Mouse (Mus musculus): ENCODE results near the gene Timp2. TPM values are rescaled to one million over a fixed set of nuclear protein-coding genes. Genes with fewer than 3 reads are reported as not detected.

The Timp2 gene
- polyA plus RNA-seq, 1 experiment from 2014 or later: 30.9 TPM

DNA sequence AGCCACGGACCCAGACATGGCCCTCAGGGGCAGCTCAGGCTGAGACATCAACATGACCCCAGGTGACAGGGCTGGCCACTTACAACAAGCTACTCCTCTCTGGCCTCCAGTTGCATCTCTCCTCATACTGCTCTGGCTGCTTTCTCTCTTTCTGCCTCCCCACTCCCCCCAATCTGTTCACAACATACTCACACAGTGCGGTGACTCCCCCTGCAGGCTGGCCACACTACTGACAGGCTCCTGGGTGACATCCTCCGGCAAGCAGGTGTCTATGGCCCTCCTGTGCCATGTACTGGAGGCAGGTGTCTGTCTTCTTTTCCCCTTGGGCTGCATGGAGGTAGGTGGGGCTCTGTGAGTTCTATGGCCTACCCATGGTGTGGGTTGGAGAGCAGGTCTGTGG is 57.6 kb downstream of the Timp2 start:
- Histone ChIP-seq H3K4me2 (ENCODE audit: low read depth, low read length) (no peak overlapping the region), H3K4me3 (ENCODE audit: low read length) (no peak overlapping the region), H3K36me3 (ENCODE audit: control insufficient read depth, insufficient read depth, low read length) (no peaks in the 10 kb centered on the region), H3K4me1 (ENCODE audit: control insufficient read depth, insufficient read depth, low read length) (no peaks in the 10 kb centered on the region), H3K27me3 (replicated peaks; ENCODE audit: control insufficient read depth, insufficient read depth, low read length) (no peaks in the 10 kb centered on the region), H3K9me3 (ENCODE audit: control insufficient read depth, low read length) (no peaks in the 10 kb centered on the region), H3K27ac (ENCODE audit: low read length) (no peak overlapping the region), H3K9ac (ENCODE audit: low read depth, low read length) (no peak overlapping the region)
- 82% methylated on average over 3 of the region's 3 CpGs for WGBS
- ATAC-seq: no peak

DNA sequence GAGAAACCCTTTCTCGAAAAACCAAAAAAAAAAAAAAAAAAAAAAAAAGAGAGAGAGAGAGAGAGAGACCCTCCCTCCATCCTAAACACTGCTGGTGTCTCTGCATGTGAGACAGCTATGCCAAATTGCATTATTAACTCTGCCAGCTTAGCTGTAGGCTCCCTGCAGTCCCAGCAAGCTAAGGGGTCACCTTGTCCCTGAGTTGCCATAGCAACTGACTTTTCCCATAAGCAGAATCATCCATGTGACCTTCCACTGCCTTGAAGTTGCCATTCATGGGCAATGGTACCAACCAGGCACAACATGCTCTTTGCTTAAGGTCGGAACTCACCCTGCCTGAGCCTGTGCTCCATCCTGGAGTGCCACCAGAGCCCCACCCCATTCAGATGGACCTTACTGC is 60.5 kb downstream of the Timp2 start:
- no peak overlapping the region for H3K4me2 ChIP-seq (ENCODE audit: low read depth, low read length)
- 77% methylated on average over 2 of the region's 2 CpGs for WGBS
- no peaks in the 10 kb centered on the region for H3K36me3 ChIP-seq (ENCODE audit: control insufficient read depth, insufficient read depth, low read length)
- ATAC-seq: no peak
- no peaks in the 10 kb centered on the region for H3K9me3 ChIP-seq (ENCODE audit: control insufficient read depth, low read length)
- H3K9ac ChIP-seq (ENCODE audit: low read depth, low read length): no peak overlapping the region
- H3K4me3 ChIP-seq (ENCODE audit: low read length): no peak overlapping the region
- peaks cover 4% of the 10 kb centered on the region; the same call in 1 of the 2 replicates for H3K4me1 ChIP-seq (ENCODE audit: control insufficient read depth, insufficient read depth, low read length)
- H3K27ac ChIP-seq (ENCODE audit: low read length): no peak overlapping the region
- H3K27me3 ChIP-seq (replicated peaks; ENCODE audit: control insufficient read depth, insufficient read depth, low read length): no peaks in the 10 kb centered on the region

DNA sequence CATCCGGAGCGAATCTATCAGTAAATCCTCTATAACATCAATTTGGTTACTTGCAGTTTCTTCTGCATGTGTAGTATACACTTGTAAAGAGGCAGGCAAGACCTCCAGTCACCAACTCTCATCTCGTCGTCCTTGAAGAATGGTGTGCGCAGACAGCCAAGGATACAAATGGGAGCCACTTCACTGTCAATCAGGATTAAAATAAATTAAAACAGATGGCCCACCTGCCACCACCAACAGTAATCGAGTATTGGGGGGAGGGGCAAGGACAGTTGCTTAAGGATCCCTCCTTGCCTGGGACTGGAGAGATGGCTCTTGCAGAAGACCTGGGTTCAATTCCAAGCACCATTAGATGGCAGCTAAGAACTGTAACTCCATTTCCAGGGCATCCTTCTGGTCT is 62.9 kb downstream of the Timp2 start:
- peaks cover 13% of the 10 kb centered on the region for H3K4me1 ChIP-seq (ENCODE audit: control insufficient read depth, insufficient read depth, low read length)
- 65% methylated on average over 6 of the region's 6 CpGs for WGBS
- ATAC-seq: no peak
- no peaks in the 10 kb centered on the region for H3K27me3 ChIP-seq (replicated peaks; ENCODE audit: control insufficient read depth, insufficient read depth, low read length)
- no peaks in the 10 kb centered on the region for H3K9me3 ChIP-seq (ENCODE audit: control insufficient read depth, low read length)
- no peak overlapping the region for H3K4me2 ChIP-seq (ENCODE audit: low read depth, low read length)
- no peaks in the 10 kb centered on the region for H3K36me3 ChIP-seq (ENCODE audit: control insufficient read depth, insufficient read depth, low read length)
- no peak overlapping the region for H3K27ac ChIP-seq (ENCODE audit: low read length)
- H3K9ac ChIP-seq (ENCODE audit: low read depth, low read length): no peak overlapping the region
- H3K4me3 ChIP-seq (ENCODE audit: low read length): no peak overlapping the region

DNA sequence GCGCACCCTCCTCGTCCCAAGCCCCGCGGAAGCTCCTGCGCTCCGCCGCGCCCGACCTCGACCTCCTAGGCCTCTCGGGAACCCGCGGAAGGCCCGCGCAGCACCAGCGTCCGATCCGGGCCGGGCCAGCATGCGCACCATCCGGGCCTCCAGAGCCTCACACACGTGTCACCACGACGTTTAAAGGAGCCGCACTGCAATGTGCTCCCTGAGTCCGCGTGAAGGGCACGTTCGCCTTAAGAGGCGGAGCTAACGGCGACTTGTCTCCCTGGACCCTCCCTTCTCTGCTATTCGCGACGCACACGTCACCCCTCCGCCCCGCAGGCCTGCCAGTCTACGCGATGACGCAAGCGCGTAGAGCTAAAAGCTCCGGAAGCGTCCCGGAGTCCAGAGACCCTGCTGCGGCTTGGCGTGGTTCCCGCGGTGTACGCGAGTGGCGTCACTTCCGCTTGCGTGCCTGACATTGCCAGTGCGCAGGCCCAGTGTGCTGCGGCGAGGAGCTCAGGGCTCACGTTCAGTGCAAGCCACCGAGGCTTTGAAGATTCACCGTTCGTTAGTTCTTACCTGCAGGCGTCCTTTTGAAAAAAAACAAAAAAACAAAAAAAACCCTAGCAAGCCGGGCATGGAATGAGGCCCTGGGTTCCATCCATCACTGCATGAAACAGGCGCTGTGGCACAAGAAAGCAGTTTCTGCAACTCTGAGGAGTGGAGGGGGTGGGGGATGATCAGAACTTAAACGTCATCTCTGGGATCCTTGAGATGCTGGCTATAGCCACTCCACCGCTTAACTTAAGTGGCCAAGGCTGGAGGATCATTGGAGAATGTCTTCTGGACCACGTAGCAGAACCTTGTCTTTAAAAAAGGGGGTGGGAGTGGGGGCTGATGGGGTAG is 65.3 kb downstream of the Timp2 start, which contains the start of gene Usp36:
Gene Usp36 (minus strand): TSS at position 246 of the 891 bp plus-strand sequence.
- Histone ChIP-seq H3K9me3 (ENCODE audit: control insufficient read depth, low read length) (no peaks in the 10 kb centered on the region), H3K27ac (ENCODE audit: low read length) (peak within 1 kb of the TSS; percentile 86), H3K4me3 (ENCODE audit: low read length) (peak within 1 kb of the TSS; percentile 78), H3K4me2 (ENCODE audit: low read depth, low read length) (peak within 1 kb of the TSS; percentile 86), H3K9ac (ENCODE audit: low read depth, low read length) (peak within 1 kb of the TSS; percentile 87), H3K4me1 (ENCODE audit: control insufficient read depth, insufficient read depth, low read length) (peaks cover 15% of the 10 kb centered on the region), H3K27me3 (replicated peaks; ENCODE audit: control insufficient read depth, insufficient read depth, low read length) (no peaks in the 10 kb centered on the region), H3K36me3 (ENCODE audit: control insufficient read depth, insufficient read depth, low read length) (peaks cover 16% of the 10 kb centered on the region)
- ATAC-seq: peak; percentile 99
- WGBS: under 1% methylated on average over 68 of the region's 68 CpGs

GRCm38 (mm10) chr11:118289562-118289961 is 66.0 kb downstream of the Timp2 start:
- WGBS: under 1% methylated on average over 22 of the region's 22 CpGs

DNA sequence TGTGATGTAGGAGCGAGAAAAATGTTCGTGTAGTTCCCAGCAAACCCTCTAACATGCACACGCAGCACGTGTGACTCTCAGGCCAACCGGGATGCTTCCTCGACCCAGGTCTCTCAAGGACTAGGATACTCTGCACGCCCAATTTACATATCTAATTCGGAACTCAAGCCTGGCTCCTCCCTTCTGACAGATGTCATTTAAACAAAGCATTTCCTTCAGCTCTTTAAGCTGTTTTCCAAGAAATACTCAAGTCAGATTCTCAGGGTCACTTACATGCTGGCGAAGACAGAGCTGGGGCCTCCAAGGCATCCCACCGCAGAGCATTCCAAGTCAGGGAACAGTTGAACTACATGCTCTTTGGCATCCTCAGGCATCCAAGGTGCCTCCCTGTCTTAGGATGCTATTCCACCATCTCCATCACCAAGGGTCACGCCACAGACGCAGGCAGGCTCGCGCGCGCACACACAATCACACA is 66.5 kb downstream of the Timp2 start:
- peaks cover 15% of the 10 kb centered on the region for H3K4me1 ChIP-seq (ENCODE audit: control insufficient read depth, insufficient read depth, low read length)
- no peaks in the 10 kb centered on the region for H3K27me3 ChIP-seq (replicated peaks; ENCODE audit: control insufficient read depth, insufficient read depth, low read length)
- no peak for ATAC-seq
- H3K27ac ChIP-seq (ENCODE audit: low read length): 0 out of 2 replicates have a peak overlapping the region, but pooled peaks have one; percentile 74
- peak overlapping the region; percentile 87 for H3K9ac ChIP-seq (ENCODE audit: low read depth, low read length)
- H3K9me3 ChIP-seq (ENCODE audit: control insufficient read depth, low read length): no peaks in the 10 kb centered on the region
- peak overlapping the region; percentile 69 for H3K4me2 ChIP-seq (ENCODE audit: low read depth, low read length)
- H3K36me3 ChIP-seq (ENCODE audit: control insufficient read depth, insufficient read depth, low read length): peaks cover 25% of the 10 kb centered on the region
- H3K4me3 ChIP-seq (ENCODE audit: low read length): peak overlapping the region; percentile 78
- WGBS: 1% methylated on average over 16 of the region's 16 CpGs

More at GRCm38 (mm10) chr11:118289562-118289961, 66.0 kb downstream of the Timp2 start:
- H3K36me3 ChIP-seq (ENCODE audit: control insufficient read depth, insufficient read depth, low read length): peaks cover 21% of the 10 kb centered on the region
- H3K27ac ChIP-seq (ENCODE audit: low read length): peak overlapping the region; percentile 74
- H3K9ac ChIP-seq (ENCODE audit: low read depth, low read length): peak overlapping the region; percentile 87
- H3K27me3 ChIP-seq (replicated peaks; ENCODE audit: control insufficient read depth, insufficient read depth, low read length): no peaks in the 10 kb centered on the region
- H3K4me2 ChIP-seq (ENCODE audit: low read depth, low read length): peak overlapping the region; percentile 69
- H3K4me1 ChIP-seq (ENCODE audit: control insufficient read depth, insufficient read depth, low read length): peaks cover 15% of the 10 kb centered on the region
- H3K4me3 ChIP-seq (ENCODE audit: low read length): peak overlapping the region; percentile 78
- H3K9me3 ChIP-seq (ENCODE audit: control insufficient read depth, low read length): no peaks in the 10 kb centered on the region
- ATAC-seq: no peak

DNA sequence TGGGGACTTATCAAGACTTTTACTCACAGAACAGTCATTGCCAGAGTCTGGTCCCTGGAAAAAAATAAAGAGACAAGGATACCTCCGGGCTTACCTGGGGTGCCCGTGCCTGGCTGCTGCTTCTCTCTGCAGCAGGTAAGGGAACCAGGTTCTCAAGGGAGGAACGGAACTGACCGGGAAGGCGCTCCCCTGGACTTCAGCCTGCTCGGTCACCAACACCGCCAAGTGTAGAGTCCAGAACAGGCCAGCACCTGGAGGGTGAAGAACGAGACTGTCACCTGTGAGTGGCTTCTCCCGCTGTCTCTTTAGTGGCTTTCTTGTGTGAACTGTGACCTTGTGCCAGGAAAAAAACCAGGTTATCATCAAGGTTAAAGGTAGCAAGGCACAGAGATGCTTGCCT is 68.0 kb downstream of the Timp2 start:
- H3K4me1 ChIP-seq (ENCODE audit: control insufficient read depth, insufficient read depth, low read length): peaks cover 15% of the 10 kb centered on the region
- H3K4me2 ChIP-seq (ENCODE audit: low read depth, low read length): no peak overlapping the region
- no peak overlapping the region for H3K27ac ChIP-seq (ENCODE audit: low read length)
- peaks cover 27% of the 10 kb centered on the region for H3K36me3 ChIP-seq (ENCODE audit: control insufficient read depth, insufficient read depth, low read length)
- no peaks in the 10 kb centered on the region for H3K9me3 ChIP-seq (ENCODE audit: control insufficient read depth, low read length)
- no peak for ATAC-seq
- H3K4me3 ChIP-seq (ENCODE audit: low read length): no peak overlapping the region
- no peak overlapping the region for H3K9ac ChIP-seq (ENCODE audit: low read depth, low read length)
- 92% methylated on average over 9 of the region's 9 CpGs for WGBS
- H3K27me3 ChIP-seq (replicated peaks; ENCODE audit: control insufficient read depth, insufficient read depth, low read length): no peaks in the 10 kb centered on the region

- ATAC-seq: no peak
- no peak overlapping the region for H3K4me3 ChIP-seq (ENCODE audit: low read length)
- H3K9ac ChIP-seq (ENCODE audit: low read depth, low read length): no peak overlapping the region
- H3K4me2 ChIP-seq (ENCODE audit: low read depth, low read length): no peak overlapping the region
- no peaks in the 10 kb centered on the region for H3K27me3 ChIP-seq (replicated peaks; ENCODE audit: control insufficient read depth, insufficient read depth, low read length)
- H3K36me3 ChIP-seq (ENCODE audit: control insufficient read depth, insufficient read depth, low read length): peaks cover 35% of the 10 kb centered on the region
- no peaks in the 10 kb centered on the region for H3K9me3 ChIP-seq (ENCODE audit: control insufficient read depth, low read length)
- no peak overlapping the region for H3K27ac ChIP-seq (ENCODE audit: low read length)
- 76% methylated on average over 9 of the region's 9 CpGs for WGBS
- peaks cover 15% of the 10 kb centered on the region for H3K4me1 ChIP-seq (ENCODE audit: control insufficient read depth, insufficient read depth, low read length)
Measured at GRCm38 (mm10) chr11:118286434-118286833, 69.1 kb downstream of the Timp2 start.

- Histone ChIP-seq H3K27me3 (replicated peaks; ENCODE audit: control insufficient read depth, insufficient read depth, low read length) (no peaks in the 10 kb centered on the region), H3K4me3 (ENCODE audit: low read length) (no peak overlapping the region), H3K27ac (ENCODE audit: low read length) (no peak overlapping the region), H3K4me2 (ENCODE audit: low read depth, low read length) (no peak overlapping the region), H3K9ac (ENCODE audit: low read depth, low read length) (no peak overlapping the region), H3K36me3 (ENCODE audit: control insufficient read depth, insufficient read depth, low read length) (peaks cover 35% of the 10 kb centered on the region), H3K9me3 (ENCODE audit: control insufficient read depth, low read length) (no peaks in the 10 kb centered on the region), H3K4me1 (ENCODE audit: control insufficient read depth, insufficient read depth, low read length) (peaks cover 14% of the 10 kb centered on the region)
- 93% methylated on average over 13 of the region's 13 CpGs for WGBS
- no peak for ATAC-seq
Measured at GRCm38 (mm10) chr11:118285791-118286190, 69.7 kb downstream of the Timp2 start.
